Mouse (Mus musculus) thymus, postnatal 25 days (tissue): ENCODE results near the gene Abca1.

Experiments
- DNase-seq: peaks from one replicate; pipeline ENCODE4 v3.0.0; 2022

Gene Abca1

GRCm38 (mm10) chr4:53148817-53149216 lies 10.9 kb downstream of the Abca1 start:
- no peak for DNase-seq

- no peak for DNase-seq
Observed at GRCm38 (mm10) chr4:53147454-53147853, 12.2 kb downstream of the Abca1 start.

GRCm38 (mm10) chr4:53147046-53147445 lies 12.6 kb downstream of the Abca1 start:
- no peak for DNase-seq

- no peak for DNase-seq
Observed at GRCm38 (mm10) chr4:53146227-53146949, 13.3 kb downstream of the Abca1 start.

GRCm38 (mm10) chr4:53145434-53146168 lies 14.1 kb downstream of the Abca1 start:
- DNase-seq, result no peak

GRCm38 (mm10) chr4:53144571-53144970 lies 15.1 kb downstream of the Abca1 start:
- DNase-seq, result no peak

- DNase-seq, result no peak
Observed at GRCm38 (mm10) chr4:53144021-53144420, 15.7 kb downstream of the Abca1 start.

GRCm38 (mm10) chr4:53140678-53141077 lies 19.0 kb downstream of the Abca1 start:
- no peak for DNase-seq

GRCm38 (mm10) chr4:53139495-53139894 lies 20.2 kb downstream of the Abca1 start:
- no peak for DNase-seq

- no peak for DNase-seq
Observed at GRCm38 (mm10) chr4:53138974-53139373, 20.7 kb downstream of the Abca1 start.

- no peak for DNase-seq
Observed at GRCm38 (mm10) chr4:53137087-53137486, 22.6 kb downstream of the Abca1 start.

GRCm38 (mm10) chr4:53134816-53135215 lies 24.9 kb downstream of the Abca1 start:
- DNase-seq, result no peak

GRCm38 (mm10) chr4:53133995-53134394 lies 25.7 kb downstream of the Abca1 start:
- no peak for DNase-seq

- DNase-seq, result no peak
Observed at GRCm38 (mm10) chr4:53131538-53131937, 28.2 kb downstream of the Abca1 start.

GRCm38 (mm10) chr4:53130622-53131517 lies 28.8 kb downstream of the Abca1 start:
- no peak for DNase-seq

GRCm38 (mm10) chr4:53129716-53130301 lies 29.9 kb downstream of the Abca1 start:
- no peak for DNase-seq

- no peak for DNase-seq
Observed at GRCm38 (mm10) chr4:53127266-53127665, 32.4 kb downstream of the Abca1 start.

- no peak for DNase-seq
Observed at GRCm38 (mm10) chr4:53126794-53127193, 32.9 kb downstream of the Abca1 start.

GRCm38 (mm10) chr4:53124837-53125490 lies 34.7 kb downstream of the Abca1 start:
- no peak for DNase-seq

GRCm38 (mm10) chr4:53122310-53122709 lies 37.4 kb downstream of the Abca1 start:
- DNase-seq, result no peak

GRCm38 (mm10) chr4:53121516-53122227 lies 38.0 kb downstream of the Abca1 start:
- no peak for DNase-seq

- no peak for DNase-seq
Observed at GRCm38 (mm10) chr4:53121084-53121483, 38.6 kb downstream of the Abca1 start.
